Mouse (Mus musculus) kidney, postnatal 14 days (tissue): ENCODE data around the gene Syt2.

Experiments
- DNase-seq: peaks from one replicate; pipeline ENCODE4 v3.0.0; 2022; ENCODE audit warnings: mixed read lengths

Gene Syt2

GRCm38 (mm10) chr1:134646261-134646962 lies at the start of gene Syt2:
Syt2 (plus strand) TSS chr1:134646677.
- DNase-seq: peak; percentile 59

DNA sequence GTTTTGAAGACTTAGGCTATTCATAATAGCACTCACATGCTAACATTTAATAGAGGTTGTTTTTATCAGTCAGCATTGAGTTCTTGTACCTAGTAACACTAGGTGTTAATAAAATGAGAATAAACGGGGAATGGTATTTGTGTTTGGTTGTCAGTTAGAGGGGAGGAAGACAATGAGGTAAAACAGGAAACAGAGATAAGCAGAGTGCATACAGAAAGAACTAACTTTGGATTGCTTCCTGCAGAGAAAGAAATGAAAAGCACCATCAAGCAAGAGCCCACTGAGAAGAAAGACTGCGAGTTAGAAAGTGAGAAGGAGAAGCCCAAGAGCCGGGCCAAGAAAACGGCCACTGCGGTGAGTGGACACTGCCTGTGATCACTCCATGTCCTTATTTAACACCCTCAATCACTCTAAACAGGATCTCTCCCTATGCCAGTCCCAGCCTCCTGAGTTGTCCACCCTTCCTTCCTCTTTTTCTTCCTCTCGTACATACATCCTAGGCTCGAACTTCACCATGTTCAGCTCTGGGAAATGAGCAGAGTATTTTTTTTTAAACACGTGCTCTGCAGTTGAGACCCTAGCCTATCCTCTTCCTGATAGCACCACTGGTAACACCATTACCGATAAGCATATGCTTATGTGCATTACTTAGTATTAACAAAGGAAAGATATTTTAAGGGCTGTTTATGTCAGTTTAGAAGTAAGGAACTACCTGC lies 49.0 kb upstream of the Syt2 start:
- no peak for DNase-seq

GRCm38 (mm10) chr1:134604086-134604485 lies 42.4 kb upstream of the Syt2 start:
- no peak for DNase-seq

GRCm38 (mm10) chr1:134605670-134606069 lies 40.8 kb upstream of the Syt2 start:
- DNase-seq: no peak

DNA sequence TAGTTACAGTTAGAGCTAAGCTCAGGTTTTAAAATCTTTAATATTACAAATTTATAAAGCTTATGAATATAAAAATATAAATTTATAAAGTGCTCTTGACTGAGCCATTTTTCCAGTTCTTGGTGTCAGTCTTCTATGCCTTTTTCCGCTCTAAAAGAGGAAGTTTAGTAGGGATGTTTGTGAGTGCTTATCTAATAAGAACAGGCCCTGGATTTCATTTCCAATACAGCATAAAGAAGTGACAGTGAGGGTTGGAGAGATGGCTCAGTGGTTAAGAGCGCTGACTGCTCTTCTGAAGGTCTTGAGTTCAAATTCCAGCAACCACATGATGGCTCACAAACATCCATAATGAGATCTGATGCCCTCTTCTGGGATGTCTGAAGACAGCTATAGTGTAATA lies 40.1 kb upstream of the Syt2 start:
- DNase-seq: no peak

GRCm38 (mm10) chr1:134607279-134607678 lies 39.2 kb upstream of the Syt2 start:
- no peak for DNase-seq

DNA sequence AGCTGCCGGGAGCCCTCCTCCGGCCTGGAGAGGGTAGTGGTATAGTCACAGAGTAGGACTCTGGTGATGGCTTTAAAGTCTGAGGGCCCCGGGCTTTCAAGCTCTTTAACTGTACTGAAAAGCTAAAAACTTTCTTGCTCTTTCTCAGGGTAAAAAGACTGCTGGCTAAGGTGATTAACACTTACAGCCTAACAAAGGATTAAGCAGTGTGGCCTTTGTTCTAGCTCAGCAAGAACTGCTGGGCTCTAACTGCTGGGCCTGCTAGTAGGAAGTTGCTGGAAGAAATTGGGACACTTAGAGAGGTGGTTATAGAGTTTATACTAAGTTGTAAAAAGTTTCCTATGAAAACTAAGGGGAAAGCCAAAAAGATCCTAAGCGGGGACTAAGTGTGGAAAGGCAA lies 37.3 kb upstream of the Syt2 start:
- no peak for DNase-seq

GRCm38 (mm10) chr1:134614554-134614953 lies 31.9 kb upstream of the Syt2 start:
- DNase-seq: no peak

GRCm38 (mm10) chr1:134614988-134615387 lies 31.5 kb upstream of the Syt2 start:
- no peak for DNase-seq

GRCm38 (mm10) chr1:134617656-134618055 lies 28.8 kb upstream of the Syt2 start:
- DNase-seq: no peak

DNA sequence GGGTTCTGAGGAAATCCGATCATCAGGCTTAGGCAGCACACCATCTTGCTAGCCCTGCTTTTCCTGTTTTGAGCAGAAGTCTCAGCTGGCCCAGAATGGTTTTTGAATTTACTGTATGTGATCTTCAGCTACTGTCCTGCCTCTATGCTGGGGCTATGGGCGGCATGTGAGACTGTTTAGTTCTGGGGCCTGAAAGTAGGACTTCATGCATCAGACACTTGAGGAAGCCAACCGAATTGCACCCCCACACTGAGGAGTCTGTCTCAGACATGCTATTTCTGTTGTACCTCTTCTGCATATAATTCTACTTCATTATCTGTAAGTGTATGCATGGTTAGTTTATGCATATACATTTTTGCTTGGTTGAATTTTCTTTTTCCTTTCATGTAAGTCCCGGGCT lies 21.2 kb upstream of the Syt2 start:
- no peak for DNase-seq

DNA sequence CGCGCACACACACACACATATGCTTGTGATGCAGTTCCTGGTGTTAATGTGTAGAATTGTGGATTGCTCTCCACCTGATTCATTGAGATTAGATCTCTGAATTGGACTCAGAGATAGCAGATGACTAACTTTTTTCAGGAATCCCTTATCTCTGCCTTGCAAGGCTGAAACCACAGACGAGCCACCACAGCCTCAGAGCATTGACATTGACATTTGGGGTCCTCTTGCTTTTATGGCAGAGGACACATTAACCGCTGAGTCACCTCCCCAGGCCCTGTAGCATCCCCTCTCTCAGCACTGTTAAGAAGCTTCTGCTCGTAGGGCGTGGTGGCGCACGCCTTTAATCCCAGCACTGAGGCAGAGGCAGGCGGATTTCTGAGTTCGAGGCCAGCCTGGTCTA lies 17.0 kb upstream of the Syt2 start:
- no peak for DNase-seq

GRCm38 (mm10) chr1:134634296-134634695 lies 12.2 kb upstream of the Syt2 start:
- no peak for DNase-seq

- no peak for DNase-seq
Measured at GRCm38 (mm10) chr1:134636245-134636644, 10.2 kb upstream of the Syt2 start.

- peak; percentile 52 for DNase-seq
Measured at GRCm38 (mm10) chr1:134636684-134637083, 9.8 kb upstream of the Syt2 start.

GRCm38 (mm10) chr1:134638041-134638440 lies 8.4 kb upstream of the Syt2 start:
- no peak for DNase-seq

GRCm38 (mm10) chr1:134638522-134638921 lies 8.0 kb upstream of the Syt2 start:
- DNase-seq: peak; percentile 55

GRCm38 (mm10) chr1:134639460-134639859 lies 7.0 kb upstream of the Syt2 start:
- no peak for DNase-seq

GRCm38 (mm10) chr1:134641507-134641906 lies 5.0 kb upstream of the Syt2 start:
- DNase-seq: peak; percentile 21

DNA sequence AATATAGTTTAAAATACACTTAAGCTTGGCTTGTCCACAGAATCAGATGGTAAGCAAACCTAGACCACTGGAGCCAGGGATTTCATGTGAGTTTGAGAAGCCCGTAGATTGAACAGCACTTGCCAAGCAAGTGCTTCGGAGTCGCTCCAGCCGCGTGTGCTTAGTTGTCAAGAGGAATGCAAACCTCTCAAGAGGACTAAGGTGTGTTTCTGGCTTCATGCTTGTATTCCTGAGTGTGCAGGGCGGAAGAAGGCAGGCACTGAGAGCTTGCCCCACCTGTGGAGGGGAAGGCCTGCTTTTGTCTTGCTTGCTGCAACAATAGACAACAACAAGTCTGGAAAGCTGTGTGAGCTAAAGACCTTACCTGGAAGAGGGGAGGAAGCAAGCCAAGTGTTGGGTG lies 2.8 kb upstream of the Syt2 start:
- no peak for DNase-seq

GRCm38 (mm10) chr1:134645408-134646200 lies 873 bp upstream of the Syt2 start:
- DNase-seq: no peak

GRCm38 (mm10) chr1:134646963-134647282 lies 446 bp downstream of the Syt2 start:
- no peak for DNase-seq

GRCm38 (mm10) chr1:134647591-134647990 lies 1.1 kb downstream of the Syt2 start:
- no peak for DNase-seq

GRCm38 (mm10) chr1:134650816-134651215 lies 4.3 kb downstream of the Syt2 start:
- no peak for DNase-seq
